Mouse (Mus musculus) neural tube, embryonic 15.5 days (tissue): Measurements from ENCODE around the gene Chchd10. TPM values are rescaled to one million over a fixed set of nuclear protein-coding genes. Genes with fewer than 3 reads are reported as not detected.

Source experiments
- ATAC-seq: fragments of 200-750 bp; cut with Nextera tagmentation; 2 replicates; pipeline ENCODE4 v1.8.0; 2017; ENCODE audit warnings: mild to moderate bottlenecking, moderate TSS enrichment, moderate library complexity; ENCODE audit not compliant: low FRiP score
- H3K27ac ChIP-seq: fragments of 300-500 bp; sonication (generic); replicated peaks from 2 replicates; pipeline ENCODE4 v1.5.1; 2015; ENCODE audit warnings: mild to moderate bottlenecking, inconsistent platforms
- H3K27me3 ChIP-seq: fragments of 300-500 bp; sonication (generic); replicated peaks from 2 replicates; pipeline ENCODE4 v1.6.1; 2015; ENCODE audit warnings: inconsistent platforms
- H3K36me3 ChIP-seq: fragments of 300-500 bp; sonication (generic); 2 replicates; pipeline ENCODE4 v1.6.1; 2015; ENCODE audit warnings: inconsistent platforms
- H3K4me1 ChIP-seq: fragments of 300-500 bp; sonication (generic); 2 replicates; pipeline ENCODE4 v1.6.1; 2015; ENCODE audit warnings: inconsistent platforms
- H3K4me2 ChIP-seq: fragments of 300-500 bp; sonication (generic); 2 replicates; pipeline ENCODE4 v1.6.1; 2015; ENCODE audit warnings: inconsistent platforms, mild to moderate bottlenecking, moderate library complexity
- H3K4me3 ChIP-seq: fragments of 300-500 bp; sonication (generic); replicated peaks from 2 replicates; pipeline ENCODE4 v1.5.1; 2015; ENCODE audit warnings: mild to moderate bottlenecking, inconsistent platforms
- H3K9ac ChIP-seq: fragments of 300-500 bp; sonication (generic); replicated peaks from 2 replicates; pipeline ENCODE4 v1.6.1; 2015; ENCODE audit warnings: mild to moderate bottlenecking, inconsistent platforms
- H3K9me3 ChIP-seq: fragments of 300-500 bp; sonication (generic); replicated peaks from 2 replicates; pipeline ENCODE4 v1.6.1; 2016; ENCODE audit warnings: inconsistent platforms
- WGBS: fragments of 180-500 bp; shearing (Covaris S2); methylation state at CpG from one replicate; pipeline ENCODE4 v1.1.7; 2015; ENCODE audit warnings: mixed read lengths; 5-methylcytosine and 5-hydroxymethylcytosine counted together
- polyA plus RNA-seq: library from polyadenylated mRNA; unstranded; fragments of >200 nt; fragmentation: Nextera tagmentation; extraction: Ambion mirVana; gene quantifications from 2 replicates; pipeline ENCODE4 v1.2.1, GENCODE M21; 2015

Chchd10 gene
- polyA plus RNA-seq, 1 experiment from 2014 or later = 190 TPM

- H3K4me1 ChIP-seq = no peaks in the 10 kb centered on the region
- ATAC-seq = no peak
- no peak overlapping the region for H3K4me3 ChIP-seq
- no peaks in the 10 kb centered on the region for H3K36me3 ChIP-seq
- no peak overlapping the region for H3K4me2 ChIP-seq
- no peaks in the 10 kb centered on the region for H3K9me3 ChIP-seq
- H3K9ac ChIP-seq = no peak overlapping the region
- no peak overlapping the region for H3K27ac ChIP-seq
- 91% methylated on average over 10 of the region's 10 CpGs for WGBS
- no peaks in the 10 kb centered on the region for H3K27me3 ChIP-seq
Observed at GRCm38 (mm10) chr10:75973846-75974245, 40.9 kb downstream of the Chchd10 start.

GRCm38 (mm10) chr10:75975216-75975615 lies 42.3 kb downstream of the Chchd10 start:
- Histone ChIP-seq H3K27me3 (no peaks in the 10 kb centered on the region), H3K4me2 (no peak overlapping the region), H3K4me3 (no peak overlapping the region), H3K9ac (no peak overlapping the region), H3K27ac (no peak overlapping the region), H3K4me1 (no peaks in the 10 kb centered on the region), H3K9me3 (no peaks in the 10 kb centered on the region), H3K36me3 (no peaks in the 10 kb centered on the region)
- 72% methylated on average over 5 of the region's 5 CpGs for WGBS
- no peak for ATAC-seq

- ATAC-seq = no peak
- Histone ChIP-seq H3K4me3 (no peak overlapping the region), H3K36me3 (no peaks in the 10 kb centered on the region), H3K27ac (no peak overlapping the region), H3K4me2 (no peak overlapping the region), H3K4me1 (no peaks in the 10 kb centered on the region), H3K27me3 (no peaks in the 10 kb centered on the region), H3K9ac (no peak overlapping the region), H3K9me3 (no peaks in the 10 kb centered on the region)
- 50% methylated on average over 10 of the region's 10 CpGs for WGBS
Observed at GRCm38 (mm10) chr10:75978119-75978834, 45.3 kb downstream of the Chchd10 start.

GRCm38 (mm10) chr10:75978835-75979157 lies 45.9 kb downstream of the Chchd10 start:
- WGBS = 49% methylated on average over 5 of the region's 5 CpGs
- Histone ChIP-seq H3K9ac (no peak overlapping the region), H3K36me3 (no peaks in the 10 kb centered on the region), H3K4me1 (no peaks in the 10 kb centered on the region), H3K27me3 (no peaks in the 10 kb centered on the region), H3K4me2 (no peak overlapping the region), H3K9me3 (no peaks in the 10 kb centered on the region), H3K27ac (no peak overlapping the region), H3K4me3 (no peak overlapping the region)
- ATAC-seq = no peak

GRCm38 (mm10) chr10:75979432-75979831 lies 46.5 kb downstream of the Chchd10 start:
- WGBS = 95% methylated on average over 3 of the region's 3 CpGs
- Histone ChIP-seq H3K4me1 (no peaks in the 10 kb centered on the region), H3K27me3 (no peaks in the 10 kb centered on the region), H3K4me3 (no peak overlapping the region), H3K27ac (no peak overlapping the region), H3K36me3 (no peaks in the 10 kb centered on the region), H3K9me3 (no peaks in the 10 kb centered on the region), H3K9ac (no peak overlapping the region), H3K4me2 (no peak overlapping the region)
- ATAC-seq = no peak

Other genes with a start within 250 kb of the Chchd10 start
- gene Cabin1, start 168.8 kb upstream of the Chchd10 start, polyA plus RNA-seq = 32.9 and 35.8 TPM in 2 replicates
- 91.4 and 101 TPM in 2 replicates for gene Ddt, start 159.7 kb upstream of the Chchd10 start, polyA plus RNA-seq
- 0.29 TPM in 1 of 2 replicates, not detected in the other for gene Gm20441, start 152.2 kb upstream of the Chchd10 start, polyA plus RNA-seq
- 1.3 and 5.3 TPM in 2 replicates for gene Gstt3, start 151.7 kb upstream of the Chchd10 start, polyA plus RNA-seq
- gene Gstt1, start 134.5 kb upstream of the Chchd10 start, polyA plus RNA-seq = 9.6 and 13.8 TPM in 2 replicates
- gene Gstt4, start 110.6 kb upstream of the Chchd10 start, polyA plus RNA-seq = not detected in 2 replicates
- 6.3 and 16.2 TPM in 2 replicates for gene Gstt2, start 95.7 kb upstream of the Chchd10 start, polyA plus RNA-seq
- gene Mif, start 72.9 kb upstream of the Chchd10 start, polyA plus RNA-seq = 1,840 and 1,880 TPM in 2 replicates
- gene Derl3, start 39.7 kb upstream of the Chchd10 start, polyA plus RNA-seq = 1.2 and 1.9 TPM in 2 replicates
- 229 and 243 TPM in 2 replicates for gene Smarcb1, start 11.5 kb upstream of the Chchd10 start, polyA plus RNA-seq
- gene Mmp11, start 3.4 kb downstream of the Chchd10 start, polyA plus RNA-seq = 18.6 and 25.4 TPM in 2 replicates
- 2.3 TPM in 2 replicates for gene Gm867, start 7.5 kb downstream of the Chchd10 start, polyA plus RNA-seq
- 1.0 and 1.4 TPM in 2 replicates for gene Vpreb3, start 9.9 kb downstream of the Chchd10 start, polyA plus RNA-seq
- gene Gm5134, start 21.4 kb downstream of the Chchd10 start, polyA plus RNA-seq = 0.08 TPM in 1 of 2 replicates, not detected in the other
- 10.3 and 15.3 TPM in 2 replicates for gene Zfp280b, start 99.5 kb downstream of the Chchd10 start, polyA plus RNA-seq
- not detected in 2 replicates for gene Slc5a4b, start 177.8 kb downstream of the Chchd10 start, polyA plus RNA-seq
- 0.11 and 0.22 TPM in 2 replicates for gene Slc5a4a, start 214.3 kb downstream of the Chchd10 start, polyA plus RNA-seq